In genomic region chr2:130293486-130293885, GRCm38 (mm10) we compare ENCODE assay signal across 8 mouse cellular contexts. TPM values are rescaled to one million over a fixed set of nuclear protein-coding genes. Genes with fewer than 3 reads are reported as not detected.
DNase-seq lines count a peak whose midpoint lies in the region; ATAC-seq and TF ChIP-seq lines count a peak whose summit lies in the region.

No protein-coding gene starts in this region.

- DNase-seq in kidney, adult 2 months, result peak; percentile 9
- no peak for DNase-seq in kidney, postnatal 25 days
- DNase-seq in R1 (ENCODE audit: low read depth, low spot score), result peak; percentile 81
- DNase-seq in embryonic facial prominence, embryonic 14.5 days (ENCODE audit: low spot score), result peak; percentile 79
- DNase-seq in mesoderm, embryonic 11.5 days (ENCODE audit: low read depth, low spot score), result peak; percentile 62
- DNase-seq in spleen, adult 18-20 months, result no peak
- DNase-seq in cerebellum, postnatal 4 days (ENCODE audit: low spot score in 2 of 2), result no peak
- DNase-seq in thymus, postnatal 0 days (ENCODE audit: low spot score), result no peak

- H3K4me3 ChIP-seq in kidney, adult 2 months (ENCODE audit: insufficient read depth, low read depth, low read length), result no peak overlapping the region
- H3K4me3 ChIP-seq in embryonic facial prominence, embryonic 14.5 days (ENCODE audit: low read depth, low read length), result 0 out of 2 replicates have a peak overlapping the region, but pooled peaks have one; percentile 0

- H3K9ac ChIP-seq in embryonic facial prominence, embryonic 14.5 days (ENCODE audit: low read depth, low read length), result no peak overlapping the region

- peaks cover 2% of the 10 kb centered on the region; the same call in 1 of the 2 replicates for H3K27me3 ChIP-seq in kidney, adult 2 months (replicated peaks; ENCODE audit: control insufficient read depth, insufficient read depth, low read length)
- H3K27me3 ChIP-seq in embryonic facial prominence, embryonic 14.5 days (replicated peaks; ENCODE audit: control insufficient read depth, insufficient read depth, low read length), result no peaks in the 10 kb centered on the region; the same call in 1 of the 2 replicates

- H3K9me3 ChIP-seq in embryonic facial prominence, embryonic 14.5 days (ENCODE audit: control insufficient read depth, low read length), result no peaks in the 10 kb centered on the region

- H3K4me2 ChIP-seq in embryonic facial prominence, embryonic 14.5 days (ENCODE audit: low read depth, low read length), result peak overlapping the region; percentile 78

- no peak for TF ChIP-seq CTCF in kidney, adult 2 months (conservative IDR thresholded peaks at IDR 0.05; ENCODE audit: insufficient read depth, insufficient read length, low read depth, low read length)

- H3K36me3 ChIP-seq in kidney, adult 2 months (ENCODE audit: control insufficient read depth, insufficient read depth, low read length), result no peaks in the 10 kb centered on the region
- H3K36me3 ChIP-seq in embryonic facial prominence, embryonic 14.5 days (ENCODE audit: control insufficient read depth, insufficient read depth, low read length), result no peaks in the 10 kb centered on the region

- peak; percentile 62 for ATAC-seq in embryonic facial prominence, embryonic 14.5 days (ENCODE audit: low read depth)

- no peak for TF ChIP-seq POLR2A in kidney, adult 2 months (IDR thresholded peaks at IDR 0.05; ENCODE audit: low read depth, low read length)

- no peak overlapping the region for H3K27ac ChIP-seq in kidney, adult 2 months (ENCODE audit: insufficient read depth, low read depth, low read length)
- no peak overlapping the region for H3K27ac ChIP-seq in embryonic facial prominence, embryonic 14.5 days (replicated peaks; ENCODE audit: low read depth, low read length)

- 6% methylated on average over 4 of the region's 4 CpGs for WGBS in kidney, adult 2 months
- 2% methylated on average over 4 of the region's 4 CpGs for WGBS in embryonic facial prominence, embryonic 14.5 days

- H3K4me1 ChIP-seq in kidney, adult 2 months (ENCODE audit: control insufficient read depth, insufficient read depth, low read length), result no peaks in the 10 kb centered on the region
- peaks cover 14% of the 10 kb centered on the region for H3K4me1 ChIP-seq in embryonic facial prominence, embryonic 14.5 days (ENCODE audit: control insufficient read depth, insufficient read depth, low read length)

RNA-seq across cellular contexts. Expression of gene Ebf4, which starts 1.5 kb away (rescaled TPM):
- polyA plus RNA-seq in kidney, adult 2 months (2012; rRNA removed), result 1.8 and 2.0 TPM in 2 replicates
- 4.2 and 5.1 TPM in 2 replicates for polyA plus RNA-seq in embryonic facial prominence, embryonic 14.5 days (2014; fragmentation: Nextera tagmentation; extraction: Ambion mirVana)
- 0.12 and 0.15 TPM in 2 replicates for polyA plus RNA-seq in thymus, postnatal 0 days (2015; fragmentation: Nextera tagmentation; extraction: Ambion mirVana)

RNA-seq across cellular contexts. Expression of gene Idh3b, which starts 9.1 kb away (rescaled TPM):
- polyA plus RNA-seq in kidney, adult 2 months (2012; rRNA removed), result 524 and 525 TPM in 2 replicates
- polyA plus RNA-seq in embryonic facial prominence, embryonic 14.5 days (2014; fragmentation: Nextera tagmentation; extraction: Ambion mirVana), result 159 and 166 TPM in 2 replicates
- 134 and 146 TPM in 2 replicates for polyA plus RNA-seq in thymus, postnatal 0 days (2015; fragmentation: Nextera tagmentation; extraction: Ambion mirVana)

RNA-seq across cellular contexts. Expression of gene Nop56, which starts 19.3 kb away (rescaled TPM):
- polyA plus RNA-seq in kidney, adult 2 months (2012; rRNA removed), result 22.1 and 26.8 TPM in 2 replicates
- polyA plus RNA-seq in embryonic facial prominence, embryonic 14.5 days (2014; fragmentation: Nextera tagmentation; extraction: Ambion mirVana), result 229 and 230 TPM in 2 replicates
- 322 and 360 TPM in 2 replicates for polyA plus RNA-seq in thymus, postnatal 0 days (2015; fragmentation: Nextera tagmentation; extraction: Ambion mirVana)

Comparison
In these comparisons a context has a peak if more than half of its experiments do, and no peak if none do; other contexts are left out.
1. DNase-seq: peak in kidney, adult 2 months (single experiment), R1 (single experiment), embryonic facial prominence, embryonic 14.5 days (single experiment) and mesoderm, embryonic 11.5 days (single experiment); none in kidney, postnatal 25 days (0 of 2), spleen, adult 18-20 months (0 of 2), cerebellum, postnatal 4 days (0 of 2) and thymus, postnatal 0 days (single experiment).